Mouse (Mus musculus) thymus, postnatal 10 days (tissue): ENCODE data around the gene Chordc1.
"Not testable (repeated sequence)": the region's sequence is repeated elsewhere in the genome, so short reads cannot be mapped to it uniquely, and the experiment has no call there.

Experiments used
- DNase-seq, 2 experiments: peaks; one replicate each; pipeline ENCODE4 v3.0.0; 2021; ENCODE audit warnings: low spot score in 2 of 2

Chordc1 gene

DNA sequence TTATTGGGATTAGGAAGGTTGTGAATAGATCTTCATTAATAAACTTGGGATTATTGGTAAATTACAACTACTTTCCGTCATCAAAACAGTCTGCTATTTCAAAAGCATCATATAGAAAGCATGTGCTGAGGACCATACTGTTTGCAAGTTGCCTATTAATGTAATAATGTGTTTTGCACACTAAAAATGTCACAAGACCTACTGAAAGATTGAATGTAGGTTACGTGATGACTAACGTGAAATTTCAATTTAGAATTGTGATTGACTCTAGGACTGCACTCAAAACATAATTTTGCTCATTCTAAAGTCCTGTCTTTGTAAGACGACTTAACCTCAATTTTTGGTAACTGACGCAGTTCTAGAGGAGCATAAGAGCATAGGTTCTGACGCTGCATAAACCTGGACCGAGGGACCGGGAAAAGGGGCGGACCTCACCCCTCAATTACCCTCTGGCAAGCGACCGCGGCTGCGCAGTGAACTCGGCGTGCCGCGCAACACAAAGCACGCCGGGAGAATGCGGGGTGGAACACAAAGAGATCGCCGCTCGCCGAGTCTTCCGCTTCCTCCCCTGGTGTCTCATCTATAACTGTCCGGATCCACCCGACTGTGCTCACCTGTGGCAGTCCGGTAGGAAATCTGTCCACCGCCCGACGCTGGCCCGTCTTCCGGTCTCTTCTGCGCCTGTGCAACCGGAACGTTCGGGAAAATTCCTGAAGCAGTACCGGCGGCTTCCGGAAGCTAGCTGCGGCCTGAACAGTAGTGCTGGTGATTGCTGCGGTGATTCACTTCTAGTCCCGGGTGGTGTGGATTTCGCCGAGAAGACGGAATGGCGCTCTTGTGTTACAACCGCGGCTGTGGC, at the start of gene Chordc1:
TSS of gene Chordc1 (plus strand) at position 555 of the 859 bp plus-strand sequence.
- DNase-seq = peak; percentile 90

DNA sequence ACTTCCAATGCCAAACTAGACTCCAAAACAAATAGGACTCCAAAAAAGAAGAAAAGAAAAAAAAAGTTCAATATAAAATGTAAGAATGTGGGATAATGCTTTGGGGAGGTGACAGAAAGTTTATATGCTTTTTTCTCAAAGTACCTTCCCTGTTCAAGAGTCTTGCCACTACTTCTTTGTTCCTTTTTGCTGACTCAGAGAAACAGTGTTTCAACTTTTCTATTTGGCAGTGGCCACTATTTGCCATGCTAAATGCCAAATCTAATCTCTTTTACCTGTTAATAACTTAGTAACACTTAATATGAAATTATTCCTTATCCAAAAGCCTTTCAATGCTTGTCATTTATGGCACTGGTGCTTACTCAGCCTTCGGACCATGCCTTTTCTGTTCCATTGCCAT, 16.0 kb upstream of the Chordc1 start:
- DNase-seq = no peak

DNA sequence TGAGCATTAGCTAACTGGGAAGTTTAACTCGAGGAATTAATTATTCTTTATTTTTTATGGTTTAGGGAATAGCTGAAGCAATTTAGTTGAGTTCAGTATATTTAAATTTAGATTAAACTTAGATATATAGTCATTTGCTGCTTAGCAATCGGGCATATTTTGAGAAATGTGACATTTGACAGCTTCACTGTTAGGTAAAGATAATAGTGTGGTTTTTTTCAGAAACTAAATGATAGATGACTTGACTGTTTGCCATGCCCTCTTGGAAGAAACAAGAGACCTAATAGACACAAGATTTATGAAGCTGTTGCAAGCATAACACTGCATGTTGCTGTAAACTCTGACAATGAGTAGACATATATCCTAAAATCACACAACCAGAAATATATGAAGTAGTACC, 15.1 kb upstream of the Chordc1 start:
- DNase-seq = no peak

GRCm38 (mm10) chr9:18277497-18277896, 14.4 kb upstream of the Chordc1 start:
- DNase-seq = no peak

- not testable (repeated sequence) for DNase-seq
These were observed 13.2 kb upstream of the Chordc1 start for GRCm38 (mm10) chr9:18278693-18279092.

DNA sequence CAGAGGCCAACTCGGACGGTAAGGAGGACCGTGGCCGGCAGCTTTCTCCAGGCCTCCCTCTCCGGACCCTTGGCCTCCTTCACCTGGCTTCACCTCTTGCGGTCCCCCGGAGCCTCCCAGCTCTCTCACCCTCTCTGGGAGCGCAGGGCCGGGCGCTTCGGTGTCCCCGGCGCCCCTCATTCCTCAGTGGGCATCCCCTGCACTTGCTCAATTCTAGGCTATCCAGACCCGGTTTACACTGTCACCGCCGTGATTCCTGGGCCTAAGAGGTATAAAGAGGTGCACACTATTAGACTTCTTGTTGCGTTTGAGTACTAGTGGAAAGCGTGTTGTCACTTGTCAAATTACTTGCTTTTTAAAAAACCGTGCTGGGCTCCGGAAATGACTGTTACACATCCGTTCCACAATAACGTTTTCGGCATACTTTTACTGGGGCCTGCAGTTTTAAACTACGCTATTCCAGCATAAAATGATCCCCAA, 558 bp downstream of the Chordc1 start:
- no peak for DNase-seq

GRCm38 (mm10) chr9:18293026-18293781, 1.3 kb downstream of the Chordc1 start:
- DNase-seq = no peak

GRCm38 (mm10) chr9:18298301-18298700, 6.4 kb downstream of the Chordc1 start:
- no peak for DNase-seq

- DNase-seq = no peak
These were observed 28.1 kb downstream of the Chordc1 start for GRCm38 (mm10) chr9:18319990-18320389.
